Mouse (Mus musculus): ENCODE measurements around the gene Ola1. TPM values are rescaled to one million over a fixed set of nuclear protein-coding genes. Genes with fewer than 3 reads are reported as not detected.
A peak's percentile ranks its signal among the peaks of the same experiment; 100 is the strongest.

Gene Ola1
- polyA plus RNA-seq, 1 experiment from 2014 or later: 92.9 TPM

DNA sequence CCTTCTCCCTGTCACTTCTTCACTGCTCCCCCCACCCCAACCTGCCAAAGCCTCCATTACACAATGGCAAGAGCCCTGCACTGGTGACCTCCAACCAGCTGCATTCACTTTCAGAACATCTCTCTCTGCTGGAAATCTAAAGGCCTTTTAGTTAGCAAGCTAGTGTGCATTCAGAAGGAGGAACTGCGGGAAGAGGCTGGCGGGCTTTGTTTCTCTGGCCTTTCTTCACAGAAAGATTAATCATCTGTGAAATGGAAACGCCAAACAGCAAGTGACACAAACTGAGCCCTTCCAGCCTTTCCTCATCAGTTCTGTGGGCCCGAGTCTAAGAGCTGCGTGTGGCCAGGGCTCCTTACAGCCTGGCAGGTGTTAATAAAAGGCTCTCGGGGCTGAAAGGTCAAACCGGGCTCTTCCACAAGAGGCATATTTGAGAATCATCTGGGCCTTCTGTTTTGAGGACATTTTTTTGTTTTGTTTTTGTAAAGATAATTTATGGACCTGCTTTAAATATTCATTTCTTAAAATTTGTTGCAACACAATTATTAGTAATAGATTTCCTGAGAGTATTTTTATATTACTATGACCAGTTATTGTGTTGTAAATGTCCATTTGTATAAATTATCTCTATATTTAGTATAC lies 75.8 kb downstream of the Ola1 start:
- Histone ChIP-seq H3K9me3 (no peaks in the 10 kb centered on the region), H3K4me1 (replicated peaks) (peaks cover 6% of the 10 kb centered on the region; the same call in 1 of the 2 replicates), H3K27ac (replicated peaks) (0 out of 2 replicates have a peak overlapping the region, but pooled peaks have one; percentile 12), H3K27me3 (0 out of 2 replicates have a peak, but pooled peaks cover 3% of the 10 kb centered on the region), H3K9ac (no peak overlapping the region), H3K36me3 (no peaks in the 10 kb centered on the region), H3K4me2 (no peak overlapping the region), H3K4me3 (no peak overlapping the region)
- ATAC-seq (ENCODE audit: low FRiP score, low read depth): no peak
- 12% methylated on average over 7 of the region's 7 CpGs for WGBS

GRCm38 (mm10) chr2:73132897-73133296 lies 85.8 kb downstream of the Ola1 start:
- ATAC-seq (ENCODE audit: low FRiP score, low read depth): no peak
- H3K4me3 ChIP-seq: no peak overlapping the region
- no peaks in the 10 kb centered on the region for H3K4me1 ChIP-seq (replicated peaks)
- H3K27ac ChIP-seq (replicated peaks): no peak overlapping the region
- no peaks in the 10 kb centered on the region for H3K36me3 ChIP-seq
- no peaks in the 10 kb centered on the region for H3K27me3 ChIP-seq
- no peak overlapping the region for H3K9ac ChIP-seq
- H3K4me2 ChIP-seq: no peak overlapping the region
- whole genome bisulfite sequencing: 77% methylated on average over 2 of the region's 2 CpGs
- no peaks in the 10 kb centered on the region for H3K9me3 ChIP-seq

- Histone ChIP-seq H3K4me3 (no peak overlapping the region), H3K4me2 (no peak overlapping the region), H3K27ac (replicated peaks) (no peak overlapping the region), H3K9me3 (no peaks in the 10 kb centered on the region), H3K9ac (no peak overlapping the region), H3K27me3 (no peaks in the 10 kb centered on the region), H3K36me3 (no peaks in the 10 kb centered on the region), H3K4me1 (replicated peaks) (no peaks in the 10 kb centered on the region)
- ATAC-seq (ENCODE audit: low FRiP score, low read depth): no peak
- WGBS: 76% methylated on average over 1 of the region's 1 CpGs
Measured at GRCm38 (mm10) chr2:73127686-73128085, 91.0 kb downstream of the Ola1 start.

GRCm38 (mm10) chr2:73118781-73119180 lies 99.9 kb downstream of the Ola1 start:
- 93% methylated on average over 2 of the region's 2 CpGs for WGBS
- H3K9me3 ChIP-seq: no peaks in the 10 kb centered on the region
- ATAC-seq (ENCODE audit: low FRiP score, low read depth): no peak
- no peaks in the 10 kb centered on the region for H3K4me1 ChIP-seq (replicated peaks)
- no peak overlapping the region for H3K27ac ChIP-seq (replicated peaks)
- H3K9ac ChIP-seq: no peak overlapping the region
- H3K27me3 ChIP-seq: no peaks in the 10 kb centered on the region
- H3K4me3 ChIP-seq: no peak overlapping the region
- H3K4me2 ChIP-seq: no peak overlapping the region
- H3K36me3 ChIP-seq: no peaks in the 10 kb centered on the region

DNA sequence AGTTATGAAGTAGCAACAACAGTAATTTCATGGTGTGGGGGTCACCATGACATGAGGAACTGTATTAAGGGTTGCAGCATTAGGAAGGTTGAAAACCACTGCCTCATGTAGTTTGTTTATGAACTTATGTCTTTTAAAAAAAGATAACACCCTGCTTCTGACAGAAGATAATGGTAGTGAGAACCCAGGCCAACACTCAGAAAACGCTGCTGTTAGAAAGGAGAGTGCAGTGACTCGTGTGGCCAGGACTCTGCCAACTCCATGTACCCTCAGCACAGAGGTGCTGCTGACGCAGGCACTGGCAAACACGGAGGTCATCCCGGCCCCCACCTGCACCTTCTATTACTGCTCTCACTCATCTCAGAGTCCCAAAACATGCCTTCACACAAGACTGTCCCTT lies 111.6 kb downstream of the Ola1 start:
- H3K27me3 ChIP-seq: no peaks in the 10 kb centered on the region
- no peak overlapping the region for H3K27ac ChIP-seq (replicated peaks)
- 92% methylated on average over 5 of the region's 5 CpGs for whole genome bisulfite sequencing
- no peak overlapping the region for H3K9ac ChIP-seq
- H3K4me1 ChIP-seq (replicated peaks): no peaks in the 10 kb centered on the region
- no peak for ATAC-seq (ENCODE audit: low FRiP score, low read depth)
- no peaks in the 10 kb centered on the region for H3K36me3 ChIP-seq
- H3K9me3 ChIP-seq: no peaks in the 10 kb centered on the region
- no peak overlapping the region for H3K4me3 ChIP-seq
- H3K4me2 ChIP-seq: no peak overlapping the region

DNA sequence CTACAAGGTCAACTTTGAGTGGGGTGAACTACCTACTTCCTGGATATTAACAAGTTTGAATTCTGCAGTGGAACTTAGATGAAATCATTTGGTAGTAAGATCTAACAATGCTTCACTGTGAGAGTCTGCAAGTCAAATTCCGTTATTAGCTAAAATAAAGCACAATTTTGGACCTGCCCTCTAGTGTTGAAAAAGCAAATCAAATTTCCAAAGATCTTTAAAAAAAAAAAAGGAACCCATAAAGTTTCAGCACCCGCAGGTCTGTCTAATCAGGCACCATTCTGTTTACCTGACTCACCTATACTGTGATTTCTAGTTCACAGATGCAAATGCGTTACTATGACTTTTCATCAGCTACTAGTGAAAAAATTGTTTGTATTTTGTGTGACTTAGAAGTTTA lies 122.2 kb downstream of the Ola1 start:
- Histone ChIP-seq H3K9ac (no peak overlapping the region), H3K27ac (replicated peaks) (no peak overlapping the region), H3K36me3 (0 out of 2 replicates have a peak, but pooled peaks cover 6% of the 10 kb centered on the region), H3K4me1 (replicated peaks) (no peaks in the 10 kb centered on the region), H3K9me3 (no peaks in the 10 kb centered on the region), H3K4me2 (no peak overlapping the region), H3K4me3 (no peak overlapping the region), H3K27me3 (no peaks in the 10 kb centered on the region)
- 79% methylated on average over 3 of the region's 3 CpGs for WGBS
- no peak for ATAC-seq (ENCODE audit: low FRiP score, low read depth)

- H3K36me3 ChIP-seq: 0 out of 2 replicates have a peak, but pooled peaks cover 6% of the 10 kb centered on the region
- no peak overlapping the region for H3K27ac ChIP-seq (replicated peaks)
- no peak for ATAC-seq (ENCODE audit: low FRiP score, low read depth)
- H3K9ac ChIP-seq: no peak overlapping the region
- no peak overlapping the region for H3K4me2 ChIP-seq
- H3K9me3 ChIP-seq: no peaks in the 10 kb centered on the region
- H3K4me1 ChIP-seq (replicated peaks): no peaks in the 10 kb centered on the region
- WGBS: 48% methylated on average over 2 of the region's 2 CpGs
- no peak overlapping the region for H3K4me3 ChIP-seq
- H3K27me3 ChIP-seq: no peaks in the 10 kb centered on the region
Measured at GRCm38 (mm10) chr2:73095300-73095699, 123.4 kb downstream of the Ola1 start.

GRCm38 (mm10) chr2:73093032-73093431 lies 125.7 kb downstream of the Ola1 start:
- H3K27ac ChIP-seq (replicated peaks): 0 out of 2 replicates have a peak overlapping the region, but pooled peaks have one; percentile 8
- ATAC-seq (ENCODE audit: low FRiP score, low read depth): no peak
- no peak overlapping the region for H3K4me3 ChIP-seq
- no peaks in the 10 kb centered on the region for H3K9me3 ChIP-seq
- H3K4me1 ChIP-seq (replicated peaks): no peaks in the 10 kb centered on the region
- WGBS: 41% methylated on average over 6 of the region's 6 CpGs
- H3K4me2 ChIP-seq: no peak overlapping the region
- no peak overlapping the region for H3K9ac ChIP-seq
- H3K36me3 ChIP-seq: 0 out of 2 replicates have a peak, but pooled peaks cover 6% of the 10 kb centered on the region
- H3K27me3 ChIP-seq: no peaks in the 10 kb centered on the region

GRCm38 (mm10) chr2:73091302-73091701 lies 127.4 kb downstream of the Ola1 start:
- Histone ChIP-seq H3K27ac (replicated peaks) (no peak overlapping the region), H3K36me3 (0 out of 2 replicates have a peak, but pooled peaks cover 6% of the 10 kb centered on the region), H3K4me3 (no peak overlapping the region), H3K27me3 (no peaks in the 10 kb centered on the region), H3K9ac (no peak overlapping the region), H3K4me2 (no peak overlapping the region), H3K4me1 (replicated peaks) (no peaks in the 10 kb centered on the region), H3K9me3 (no peaks in the 10 kb centered on the region)
- ATAC-seq (ENCODE audit: low FRiP score, low read depth): no peak
- 89% methylated on average over 8 of the region's 8 CpGs for WGBS

DNA sequence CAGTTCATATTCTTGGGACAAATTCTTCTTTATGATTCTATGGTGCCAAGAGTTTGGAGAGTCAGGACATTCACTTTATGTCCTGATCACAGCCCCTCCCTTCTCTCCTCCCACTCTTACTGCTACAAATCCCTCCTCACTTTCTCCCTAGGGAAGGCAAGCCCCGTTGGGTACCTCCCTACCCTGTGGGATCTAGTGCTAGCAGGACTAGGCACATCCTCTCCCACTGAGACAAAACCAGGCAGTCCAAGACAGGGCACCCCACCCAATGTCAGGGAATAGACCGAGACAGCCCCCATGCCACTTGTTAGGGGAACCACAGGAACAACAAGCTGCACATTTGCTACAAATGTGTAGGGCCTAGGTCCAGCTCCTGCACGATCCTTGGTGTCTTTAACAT lies 131.1 kb downstream of the Ola1 start:
- no peak for ATAC-seq (ENCODE audit: low FRiP score, low read depth)
- H3K4me3 ChIP-seq: no peak overlapping the region
- H3K9me3 ChIP-seq: no peaks in the 10 kb centered on the region
- no peak overlapping the region for H3K4me2 ChIP-seq
- H3K9ac ChIP-seq: no peak overlapping the region
- H3K36me3 ChIP-seq: 0 out of 2 replicates have a peak, but pooled peaks cover 3% of the 10 kb centered on the region
- no peak overlapping the region for H3K27ac ChIP-seq (replicated peaks)
- H3K4me1 ChIP-seq (replicated peaks): peaks cover 6% of the 10 kb centered on the region; the same call in 1 of the 2 replicates
- H3K27me3 ChIP-seq: no peaks in the 10 kb centered on the region
- 68% methylated on average over 3 of the region's 3 CpGs for WGBS

GRCm38 (mm10) chr2:73085669-73086304 lies 132.9 kb downstream of the Ola1 start:
- Histone ChIP-seq H3K9ac (no peak overlapping the region), H3K36me3 (no peaks in the 10 kb centered on the region), H3K4me1 (replicated peaks) (peaks cover 6% of the 10 kb centered on the region; the same call in 1 of the 2 replicates), H3K4me2 (no peak overlapping the region), H3K27me3 (no peaks in the 10 kb centered on the region), H3K4me3 (no peak overlapping the region), H3K9me3 (no peaks in the 10 kb centered on the region), H3K27ac (replicated peaks) (no peak overlapping the region)
- peak; percentile 87 for ATAC-seq (ENCODE audit: low FRiP score, low read depth)
- WGBS: 19% methylated on average over 8 of the region's 8 CpGs

- Histone ChIP-seq H3K27ac (replicated peaks) (no peak overlapping the region), H3K4me3 (no peak overlapping the region), H3K4me2 (no peak overlapping the region), H3K9ac (no peak overlapping the region), H3K27me3 (no peaks in the 10 kb centered on the region), H3K9me3 (no peaks in the 10 kb centered on the region), H3K36me3 (no peaks in the 10 kb centered on the region), H3K4me1 (replicated peaks) (peaks cover 6% of the 10 kb centered on the region; the same call in 1 of the 2 replicates)
- WGBS: 65% methylated on average over 10 of the region's 10 CpGs
- ATAC-seq (ENCODE audit: low FRiP score, low read depth): no peak; the same call in 1 of the 2 replicates
Measured at GRCm38 (mm10) chr2:73082476-73082875, 136.2 kb downstream of the Ola1 start.
